Mouse (Mus musculus) yolk sac, embryonic 10.5 days (tissue): Measurements from ENCODE around the gene Dynlt1c.
"Not testable (repeated sequence)": the region's sequence is repeated elsewhere in the genome, so short reads cannot be mapped to it uniquely, and the experiment has no call there.

Source experiments
- DNase-seq: peaks from one replicate; pipeline ENCODE4 v3.0.0-alpha.2; 2017; ENCODE audit warnings: low spot score

The Dynlt1c gene

DNA sequence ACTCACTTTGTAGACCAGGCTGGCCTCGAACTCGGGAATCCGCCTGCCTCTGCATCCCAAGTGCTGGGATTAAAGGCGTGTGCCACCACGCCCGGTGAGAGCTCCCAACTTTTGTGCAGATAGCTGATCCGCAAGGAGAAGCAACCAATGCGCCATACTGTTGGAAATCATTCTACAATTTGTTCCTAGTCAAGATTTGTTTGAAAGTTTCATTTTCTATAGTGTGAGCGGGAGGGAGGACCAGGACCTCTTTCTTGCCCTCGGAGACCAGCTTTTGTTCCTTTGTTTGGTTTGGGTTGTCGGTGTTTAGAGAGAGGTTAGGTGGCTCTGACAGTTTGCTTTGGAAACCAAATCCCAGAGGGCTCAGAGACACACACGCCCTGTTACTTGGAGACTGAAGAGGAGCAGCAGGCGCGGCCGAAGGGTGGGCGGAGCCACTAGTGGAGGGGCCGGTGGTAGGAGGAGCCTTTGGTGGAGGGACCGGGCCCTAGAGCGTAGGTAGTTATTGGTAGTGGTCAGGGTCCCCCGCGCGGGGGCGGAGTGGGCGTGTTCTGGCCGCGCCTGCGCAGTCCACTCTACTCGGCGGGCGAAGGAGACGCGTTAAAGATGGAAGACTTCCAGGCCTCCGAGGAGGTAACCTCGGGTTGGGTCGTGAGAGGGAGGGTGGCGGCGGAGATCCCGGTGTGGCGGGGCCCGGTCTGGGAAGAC, at the start of gene Dynlt1c:
Gene Dynlt1c (plus strand): TSS at position 468 of the 708 bp plus-strand sequence.
- peak; percentile 89 for DNase-seq

DNA sequence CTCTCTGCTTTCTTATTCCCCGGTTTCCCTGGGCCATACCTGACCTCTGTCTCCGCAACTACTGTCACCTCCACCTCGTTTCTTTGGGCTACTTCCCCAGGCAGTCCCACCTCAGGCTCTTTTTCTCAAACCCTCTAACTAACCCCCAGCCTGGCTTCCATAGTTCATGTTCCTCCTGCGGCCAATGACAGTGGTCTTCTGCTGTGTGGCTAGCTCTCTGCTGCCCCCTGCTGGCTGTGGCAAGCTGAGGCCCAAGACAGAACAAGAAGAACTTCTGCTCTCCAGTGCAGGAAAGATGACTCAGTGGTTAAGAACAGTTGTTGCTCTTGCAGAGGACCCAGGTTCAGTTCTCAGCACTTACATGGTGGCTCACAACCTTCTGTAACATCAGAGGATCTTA, 47.7 kb upstream of the Dynlt1c start:
- DNase-seq, result not testable (repeated sequence)

DNA sequence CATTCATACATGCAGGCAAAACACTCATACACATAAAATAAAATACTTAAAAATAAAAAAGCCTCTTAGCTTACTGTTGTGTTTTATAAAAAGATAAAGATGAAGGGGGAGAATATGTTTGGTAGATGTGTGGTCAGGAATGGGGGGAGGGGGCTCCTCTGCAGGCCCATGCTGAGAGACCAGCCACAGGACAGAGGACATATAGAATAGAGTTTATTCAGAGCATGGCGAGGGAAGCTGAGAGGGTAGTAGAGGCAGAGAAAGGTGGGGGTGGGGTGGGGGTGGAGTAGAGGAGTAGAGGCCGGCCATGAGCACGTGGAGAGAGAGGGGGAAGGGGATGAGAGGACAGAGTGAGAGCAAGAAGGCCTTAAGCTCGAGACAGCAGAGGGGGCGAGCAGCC, 47.2 kb upstream of the Dynlt1c start:
- DNase-seq, result not testable (repeated sequence)

DNA sequence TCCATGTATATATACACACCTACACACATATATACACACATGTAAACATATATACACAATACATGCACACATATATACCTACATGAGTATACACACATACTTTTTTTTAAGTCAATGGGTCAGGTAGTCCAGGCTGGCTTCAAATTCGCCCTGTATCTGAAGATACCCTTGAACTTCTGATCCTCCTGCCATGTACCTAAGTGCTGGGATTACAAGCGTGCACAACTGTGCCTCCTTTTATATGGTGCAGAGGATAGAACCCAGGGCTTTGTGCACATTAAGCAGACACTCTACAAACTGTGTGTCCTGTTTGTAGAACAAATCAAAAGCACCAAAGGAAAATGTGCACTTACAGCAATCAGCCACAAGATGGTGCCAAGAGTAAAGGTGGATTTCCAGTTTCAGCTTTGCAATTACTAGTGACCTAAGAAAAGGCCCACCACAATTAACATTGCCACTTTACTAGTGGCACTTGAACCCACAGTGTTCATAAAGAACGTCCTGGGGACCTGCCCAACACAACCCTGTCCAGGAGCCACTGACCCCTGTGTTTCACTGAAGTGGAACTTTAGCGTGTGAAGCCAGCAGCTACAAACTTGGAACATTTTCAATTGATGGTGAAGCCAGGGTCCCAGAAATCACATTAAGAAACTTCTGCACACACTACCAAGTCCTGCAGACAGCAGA, 41.9 kb upstream of the Dynlt1c start:
- DNase-seq, result not testable (repeated sequence)

DNA sequence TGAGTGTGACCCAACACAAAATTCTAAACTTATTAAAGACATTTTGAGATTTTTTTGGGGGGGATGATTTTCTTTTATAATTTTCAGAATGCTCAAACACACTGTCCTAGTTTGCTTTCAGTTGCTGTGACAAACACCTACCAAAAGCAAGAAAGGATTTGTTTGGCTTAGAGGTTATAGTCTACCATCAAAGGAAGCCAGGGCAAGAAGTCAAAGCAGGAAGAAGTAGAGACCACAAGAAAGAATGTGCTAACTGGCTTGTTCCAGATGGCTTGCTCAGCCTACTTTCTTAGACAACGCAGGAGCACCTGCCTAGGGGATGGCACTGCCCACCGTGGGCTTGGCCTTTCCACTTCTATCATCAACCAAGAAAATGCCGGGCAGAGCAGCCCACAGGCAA, 36.6 kb upstream of the Dynlt1c start:
- not testable (repeated sequence) for DNase-seq

DNA sequence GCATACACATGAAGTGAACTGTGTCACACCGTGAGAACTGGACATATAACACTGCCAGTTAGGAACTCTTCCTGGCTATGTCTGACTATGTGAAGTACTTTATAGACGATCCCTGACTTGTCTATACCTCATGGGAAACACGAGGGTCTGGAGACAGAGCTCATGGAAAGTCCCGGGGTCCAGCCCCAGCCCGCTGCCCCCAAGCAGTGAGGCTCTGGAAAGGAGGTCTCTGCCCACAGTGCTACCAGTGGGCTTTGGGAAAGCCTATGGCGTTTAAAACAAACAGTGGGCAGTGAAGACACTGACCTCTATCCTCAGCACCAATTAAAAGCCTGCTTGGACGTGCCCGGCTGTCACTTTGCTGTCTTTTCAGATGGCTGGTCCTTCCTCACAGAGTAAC, 33.6 kb upstream of the Dynlt1c start:
- DNase-seq, result not testable (repeated sequence)

DNA sequence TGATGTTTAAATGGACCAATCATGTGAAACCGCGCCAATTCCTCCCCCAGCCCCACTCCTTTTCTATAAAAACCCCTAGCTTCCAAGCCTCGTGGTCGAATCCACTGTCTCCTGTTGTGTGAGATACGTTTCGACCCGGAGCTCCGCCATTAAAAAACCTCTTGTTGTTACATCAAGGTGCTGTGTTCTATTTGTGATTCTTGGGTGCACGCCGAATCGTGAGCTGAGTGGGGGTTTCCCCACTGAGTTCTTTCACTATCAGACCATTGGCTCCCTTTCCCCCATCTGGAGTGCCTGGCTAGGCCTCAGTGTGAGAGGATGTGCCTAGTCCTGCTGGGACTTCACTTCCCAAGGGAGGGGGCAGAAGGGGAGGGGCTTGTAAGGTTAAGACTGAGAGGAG, 30.2 kb upstream of the Dynlt1c start:
- not testable (repeated sequence) for DNase-seq

DNA sequence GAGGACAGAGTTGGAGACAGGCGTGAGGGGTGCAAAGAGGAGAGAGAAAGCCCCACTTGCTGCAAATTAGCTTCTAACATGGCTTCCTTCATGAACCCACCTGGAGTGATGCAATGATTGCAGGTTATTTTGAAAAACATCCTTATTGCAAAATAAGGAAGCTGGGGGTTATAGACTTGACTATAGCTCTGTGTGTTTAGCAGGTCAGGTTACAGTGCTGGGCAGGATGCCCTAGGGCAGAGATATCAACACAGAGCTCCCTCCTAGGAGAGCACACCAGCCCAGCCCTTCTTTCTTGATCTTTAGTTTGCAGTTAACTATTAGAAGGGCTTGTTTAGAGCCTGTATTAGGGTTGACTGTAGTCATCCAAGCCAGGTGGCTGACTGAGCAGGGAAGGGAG, 29.3 kb upstream of the Dynlt1c start:
- not testable (repeated sequence) for DNase-seq

DNA sequence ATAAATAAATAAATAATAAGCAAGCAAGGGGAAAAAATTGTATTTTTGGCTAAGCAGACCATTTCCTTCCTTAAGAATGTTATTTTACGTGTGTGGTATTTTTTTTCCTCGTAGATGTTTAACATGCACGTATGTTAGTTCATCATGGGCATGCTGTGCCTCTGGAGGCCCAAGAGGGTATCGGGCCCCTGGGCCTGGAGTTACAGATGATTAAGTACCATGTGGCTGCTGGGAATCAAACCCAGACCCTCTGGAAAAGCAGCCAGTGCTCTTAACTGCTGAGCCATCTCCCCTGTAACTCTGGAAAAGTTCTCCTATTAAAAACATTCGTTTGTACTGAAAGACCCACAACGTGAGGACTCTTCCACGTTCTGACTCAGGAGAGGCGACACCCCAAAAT, 26.1 kb upstream of the Dynlt1c start:
- DNase-seq, result not testable (repeated sequence)

DNA sequence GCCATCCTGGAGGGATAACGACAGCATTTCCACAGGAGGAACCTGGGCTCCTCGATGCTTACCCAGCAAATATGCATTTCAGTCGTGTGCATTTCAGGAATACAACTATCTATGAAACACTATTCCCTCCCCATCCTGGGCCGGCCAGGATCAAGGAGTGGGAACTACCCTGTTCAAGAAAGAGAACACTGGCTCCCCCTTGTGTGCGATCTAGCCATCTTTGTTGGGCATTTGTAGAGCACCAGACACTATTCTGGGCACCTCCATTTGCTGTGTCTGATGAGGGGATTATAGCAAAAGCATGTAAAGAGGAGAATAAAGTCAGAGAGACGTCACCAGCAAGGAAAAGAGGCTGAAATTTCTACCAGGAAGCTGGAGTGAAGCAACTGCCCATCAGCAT, 12.8 kb upstream of the Dynlt1c start:
- not testable (repeated sequence) for DNase-seq

DNA sequence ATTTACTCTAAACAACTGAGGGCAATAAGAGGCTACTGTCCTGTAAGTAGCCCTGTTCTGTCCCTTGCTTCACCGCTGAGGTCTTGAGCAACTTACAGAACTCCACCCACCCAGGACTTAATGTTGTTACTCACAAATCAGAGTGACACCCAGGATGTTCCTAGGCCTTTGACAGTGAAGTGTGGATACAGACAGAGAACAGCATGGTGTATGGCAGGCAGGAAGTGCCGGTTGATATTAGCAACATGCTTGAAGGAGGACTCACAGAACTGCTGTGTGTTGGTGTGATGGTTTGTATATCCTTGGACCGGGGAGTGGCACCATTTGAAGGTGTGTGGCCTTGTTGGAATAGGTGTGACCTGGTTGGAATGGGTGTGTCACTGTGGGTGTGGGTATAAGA, 9.4 kb upstream of the Dynlt1c start:
- DNase-seq, result not testable (repeated sequence)

DNA sequence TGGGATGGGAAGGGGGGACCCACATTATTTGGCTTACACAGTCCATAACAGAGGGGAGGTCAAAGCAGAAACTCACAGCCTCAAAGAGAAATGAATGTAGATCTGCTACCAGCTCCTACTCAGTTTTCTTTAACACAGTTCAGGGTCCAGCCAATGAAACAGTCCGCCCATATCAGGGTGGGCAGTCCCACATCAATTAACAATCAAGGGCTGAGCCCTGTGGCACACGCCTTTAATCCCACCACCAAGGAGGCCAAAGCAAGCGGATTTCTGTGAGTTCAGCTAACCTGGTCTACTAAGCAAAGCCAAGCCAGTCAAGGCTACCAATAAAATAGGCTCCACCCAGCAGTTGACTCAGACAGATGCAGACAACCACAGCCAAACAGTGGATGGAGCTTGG, 7.6 kb upstream of the Dynlt1c start:
- DNase-seq, result not testable (repeated sequence)

DNA sequence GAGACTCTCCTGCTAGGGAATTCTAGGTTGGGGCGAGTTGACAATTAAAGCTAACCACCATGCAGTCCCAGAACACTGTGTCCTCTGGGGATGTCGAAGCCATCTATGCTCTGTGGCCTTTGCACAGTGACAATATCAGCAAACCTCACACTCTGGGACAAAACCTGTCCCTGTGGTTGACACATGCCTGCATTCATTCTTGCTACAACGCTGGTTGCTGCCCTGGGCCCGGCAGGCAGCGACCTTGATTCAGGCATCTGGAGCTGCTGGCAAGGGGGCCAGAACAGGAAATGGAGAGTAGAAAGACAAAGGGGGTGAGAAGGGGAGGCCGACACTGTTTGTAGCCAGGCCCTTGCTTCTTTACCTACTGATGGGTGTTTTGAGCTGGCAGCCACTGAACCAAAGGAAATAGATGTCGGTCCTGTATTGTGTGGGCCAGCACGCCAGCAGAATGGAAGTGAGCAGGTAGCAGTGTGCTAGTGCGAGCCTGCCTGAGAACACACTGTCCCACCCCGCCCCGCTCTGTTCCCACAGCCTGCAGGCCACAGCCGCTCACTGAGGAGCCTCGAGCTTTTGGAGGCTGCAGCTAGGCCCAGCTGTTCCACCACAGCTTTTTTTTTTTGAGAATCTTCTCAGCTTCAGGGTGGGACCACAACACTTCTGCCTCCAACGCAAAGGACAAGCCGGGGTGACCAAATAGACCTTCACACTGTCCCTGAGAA, 5.5 kb upstream of the Dynlt1c start:
- DNase-seq, result not testable (repeated sequence)

DNA sequence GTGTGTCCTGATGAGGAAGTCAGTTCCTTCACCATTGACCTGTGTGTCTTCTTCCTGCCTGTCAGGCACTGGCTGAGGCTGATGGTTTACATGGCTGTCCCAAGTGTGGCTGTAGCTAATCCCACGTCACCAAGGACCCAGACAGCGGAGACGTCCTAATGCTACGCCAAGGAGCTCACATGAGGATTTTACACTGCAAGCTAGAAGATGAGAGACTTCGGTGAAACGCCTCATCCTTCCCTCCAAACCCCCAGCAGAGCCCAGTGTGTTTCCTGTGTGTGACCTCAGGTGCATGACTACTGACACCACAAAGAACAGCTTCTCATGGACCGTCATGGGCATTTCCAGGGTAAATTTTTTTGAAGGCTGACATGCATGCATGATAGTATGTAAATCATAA, 3.1 kb upstream of the Dynlt1c start:
- not testable (repeated sequence) for DNase-seq

DNA sequence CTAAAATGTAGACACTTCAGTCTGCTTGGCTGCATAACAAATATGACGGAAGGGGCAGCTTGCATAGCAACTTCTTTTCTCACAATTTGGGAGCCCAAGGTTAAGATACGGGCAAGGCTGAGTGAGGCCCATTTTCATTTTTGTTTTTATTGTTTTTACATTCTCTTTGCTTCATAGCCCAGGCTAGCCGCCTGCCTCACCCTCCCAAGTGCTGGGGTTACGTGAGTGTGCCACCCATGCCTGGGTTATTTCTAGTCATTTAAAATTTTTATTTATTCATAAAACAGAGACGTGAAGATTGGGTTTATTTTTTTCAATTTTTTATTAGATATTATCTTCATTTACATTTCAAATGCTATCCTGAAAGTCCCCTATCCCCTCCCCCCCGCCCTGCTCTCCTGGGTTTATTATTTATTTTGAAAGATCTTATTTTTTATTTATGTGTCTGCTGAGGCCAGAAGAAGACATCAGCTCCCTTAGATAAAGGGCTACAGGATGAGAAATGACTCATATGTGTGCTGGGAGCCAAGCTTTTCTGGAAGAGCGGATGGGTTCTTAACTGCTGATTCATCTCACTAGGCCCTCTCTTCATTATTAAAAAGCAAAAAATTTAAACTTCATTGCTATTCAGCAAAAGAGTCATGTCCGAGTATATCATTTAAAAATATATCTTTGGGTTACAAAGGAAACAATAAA, 1.1 kb upstream of the Dynlt1c start:
- DNase-seq, result not testable (repeated sequence)

DNA sequence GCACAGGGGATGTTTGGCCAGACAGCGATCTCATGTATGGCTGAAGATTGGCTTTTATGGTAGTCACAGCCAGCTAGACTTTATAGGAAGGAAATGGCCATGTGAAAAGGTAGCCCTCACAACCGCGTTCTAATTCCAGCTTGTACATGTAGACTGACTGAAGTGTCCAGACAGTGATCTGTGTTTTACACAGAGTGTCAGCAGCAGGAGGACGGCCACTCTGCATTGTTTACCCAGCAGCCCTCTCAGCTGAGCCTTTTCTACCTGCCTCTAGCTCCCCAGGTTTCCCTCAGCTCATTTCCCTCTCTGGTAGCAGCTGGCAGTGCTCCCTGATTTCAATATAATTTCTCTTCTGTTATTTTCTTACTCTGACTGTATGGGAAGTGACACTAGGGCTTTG, 734 bp downstream of the Dynlt1c start:
- DNase-seq, result not testable (repeated sequence)

DNA sequence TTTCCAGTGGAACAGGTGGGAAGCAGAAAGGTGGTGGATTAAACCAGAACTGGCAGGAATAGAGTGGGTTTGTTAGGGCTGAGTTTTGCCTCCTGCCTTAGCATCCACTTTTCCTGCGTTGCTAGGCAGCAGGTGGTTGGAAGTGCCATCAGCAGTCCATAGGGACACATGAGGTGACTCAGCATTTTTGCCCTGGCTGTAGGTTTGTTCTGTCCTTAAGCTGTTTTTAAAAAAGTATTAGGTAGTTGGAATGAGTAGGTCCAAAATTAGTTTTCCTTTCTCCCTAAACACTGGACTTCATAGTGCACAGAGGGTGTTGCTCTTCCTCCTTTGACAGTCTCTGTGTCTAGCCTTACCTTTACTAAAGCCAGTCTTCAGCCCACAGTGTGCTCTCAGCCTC, 3.9 kb downstream of the Dynlt1c start:
- not testable (repeated sequence) for DNase-seq

DNA sequence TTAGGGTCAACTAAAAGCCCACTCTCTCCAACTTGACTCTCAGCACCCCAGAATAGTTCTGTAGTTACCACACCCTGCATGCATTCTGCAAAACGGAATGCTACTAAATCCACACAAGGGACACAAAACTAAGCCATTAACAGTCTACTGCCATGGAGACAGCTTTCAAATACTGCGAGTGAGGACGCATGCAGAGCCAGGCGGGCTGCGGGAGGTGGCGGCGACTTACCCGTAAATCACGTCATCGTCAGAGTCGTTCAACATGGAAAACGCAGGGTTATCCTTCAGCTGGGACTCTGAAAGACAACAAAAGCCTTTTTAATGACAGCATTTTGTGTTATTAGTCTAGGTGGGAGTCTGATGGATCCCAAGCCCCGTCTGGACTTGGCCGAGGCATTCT, 12.1 kb downstream of the Dynlt1c start:
- not testable (repeated sequence) for DNase-seq

DNA sequence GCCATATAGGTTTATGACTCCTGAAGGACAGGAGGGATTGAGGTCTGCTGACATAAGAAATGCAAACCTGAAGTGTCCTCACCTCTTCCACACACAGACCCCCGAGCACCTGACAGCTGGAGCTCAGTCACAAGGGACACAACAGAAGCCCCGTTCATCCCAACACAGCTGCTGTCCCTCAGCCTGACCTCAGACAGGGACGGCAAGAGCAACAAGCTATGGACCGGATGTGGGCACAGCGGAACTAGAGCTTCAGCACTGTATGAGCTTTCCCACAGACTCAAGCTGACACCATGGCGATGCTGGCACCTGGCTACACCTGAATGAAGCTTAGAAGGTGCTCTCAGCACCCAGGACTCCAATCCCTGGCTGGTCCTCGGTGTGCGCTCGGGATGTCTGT, 12.8 kb downstream of the Dynlt1c start:
- not testable (repeated sequence) for DNase-seq

DNA sequence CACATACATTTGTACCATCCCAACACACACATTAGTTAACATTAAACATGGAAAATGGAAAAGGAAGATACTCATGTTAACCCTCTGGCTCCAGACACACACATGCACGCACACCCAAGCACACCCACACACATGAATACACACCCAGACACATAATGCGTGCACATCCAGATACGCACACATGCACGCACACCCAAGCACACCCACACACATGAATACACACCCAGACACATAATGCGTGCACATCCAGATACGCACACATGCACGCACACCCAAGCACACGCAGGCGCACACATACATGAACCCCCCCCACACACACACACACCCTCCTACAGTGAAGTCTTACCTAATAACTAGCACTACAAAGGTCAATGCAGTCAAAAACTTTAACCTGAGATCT, 15.3 kb downstream of the Dynlt1c start:
- not testable (repeated sequence) for DNase-seq

DNA sequence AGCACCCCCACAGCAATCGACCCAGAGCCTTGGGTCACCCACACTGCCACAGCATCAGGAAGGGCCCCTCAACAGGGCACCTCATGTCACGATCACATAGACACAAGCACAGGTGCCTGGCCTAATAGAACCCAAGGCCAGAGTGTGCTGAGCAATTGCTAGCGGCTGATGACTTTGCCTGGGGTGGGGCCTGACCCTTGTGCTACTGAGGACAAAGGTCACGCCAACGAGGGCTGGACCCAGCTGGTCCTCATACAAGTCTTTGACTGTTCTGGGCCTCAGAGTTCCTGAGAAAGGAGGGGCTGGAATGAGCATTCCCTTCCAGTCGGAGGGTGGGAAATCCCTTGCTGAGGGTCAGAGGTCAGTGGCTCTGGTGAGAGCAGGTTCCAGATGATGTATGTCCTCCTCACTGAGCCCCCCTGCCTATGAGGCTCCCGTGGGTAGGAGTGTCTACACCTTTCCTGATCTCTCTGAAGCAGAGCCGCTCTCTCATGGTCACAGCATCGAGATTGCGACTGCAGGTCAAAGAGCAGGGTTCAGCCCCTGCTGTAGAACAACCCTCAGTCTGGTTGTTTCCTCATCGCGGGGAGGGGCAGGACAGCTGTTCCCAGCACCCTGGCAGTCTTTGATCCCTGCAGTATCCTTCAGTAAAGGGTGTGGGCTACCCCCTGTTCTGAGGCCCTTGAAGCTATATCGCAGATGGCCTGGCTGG, 16.4 kb downstream of the Dynlt1c start:
- not testable (repeated sequence) for DNase-seq

DNA sequence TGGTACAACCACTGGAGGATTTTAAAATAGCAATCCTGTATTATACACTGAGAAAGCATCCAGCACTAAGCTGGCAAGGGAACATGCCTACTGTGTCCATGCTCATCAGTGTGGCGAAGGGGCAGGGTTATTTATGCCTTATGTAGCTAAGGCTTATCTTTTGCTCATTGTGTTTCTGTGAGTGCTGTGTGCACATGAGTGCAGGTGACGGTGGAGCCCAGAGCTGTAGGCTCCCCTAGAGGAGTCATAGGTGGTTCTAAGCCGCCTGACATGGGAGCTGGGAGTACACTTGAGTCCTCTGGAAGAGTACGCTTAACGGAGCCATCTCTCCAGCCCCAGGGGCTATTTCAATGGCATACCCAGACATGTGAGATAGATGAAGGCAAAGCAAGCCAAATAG, 17.8 kb downstream of the Dynlt1c start:
- DNase-seq, result not testable (repeated sequence)
